Mouse (Mus musculus): ENCODE results near the gene Bscl2. TPM values are rescaled to one million over a fixed set of nuclear protein-coding genes. Genes with fewer than 3 reads are reported as not detected.
A peak's percentile ranks its signal among the peaks of the same experiment; 100 is the strongest.
"Not testable (repeated sequence)": the region's sequence is repeated elsewhere in the genome, so short reads cannot be mapped to it uniquely, and the experiment has no call there.

The Bscl2 gene
- polyA plus RNA-seq, 1 experiment from 2014 or later = 66.0 TPM

GRCm38 (mm10) chr19:8821146-8821545 lies 16.1 kb upstream of the Bscl2 start:
- WGBS = 3% methylated on average over 7 of the region's 7 CpGs

DNA sequence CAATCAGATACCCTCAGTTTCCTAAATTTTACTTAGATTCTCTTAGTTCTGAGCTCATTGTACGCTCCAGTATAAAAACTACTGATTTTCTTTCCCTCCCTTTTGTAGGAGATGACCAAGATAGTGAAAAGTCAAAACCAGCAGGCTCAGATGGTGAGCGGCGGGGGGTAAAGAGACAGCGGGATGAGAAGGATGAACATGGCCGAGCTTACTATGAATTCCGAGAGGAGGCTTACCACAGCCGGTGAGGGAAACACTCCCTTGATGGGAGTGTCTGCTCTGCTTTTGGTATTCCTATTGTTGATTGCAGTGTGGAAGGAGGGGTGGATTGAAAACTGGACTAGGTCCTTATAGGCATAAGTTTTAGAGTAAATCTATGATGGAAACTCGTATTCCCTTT lies 14.6 kb upstream of the Bscl2 start:
- H3K9ac ChIP-seq (ENCODE audit: low read length) = peak overlapping the region; percentile 95
- H3K9me3 ChIP-seq (replicated peaks; ENCODE audit: control insufficient read depth, low read length) = no peaks in the 10 kb centered on the region
- no peak overlapping the region for H3K27ac ChIP-seq (ENCODE audit: low read depth, low read length)
- DNase-seq (ENCODE audit: low spot score) (no peak), ATAC-seq (no peak)
- H3K36me3 ChIP-seq (ENCODE audit: control insufficient read depth, insufficient read depth, low read length) = peaks cover 48% of the 10 kb centered on the region
- peak overlapping the region; percentile 99 for H3K4me3 ChIP-seq (ENCODE audit: low read depth, low read length)
- H3K4me2 ChIP-seq (ENCODE audit: low read length) = peak overlapping the region; percentile 88
- 73% methylated on average over 8 of the region's 8 CpGs for WGBS
- no peaks in the 10 kb centered on the region for H3K27me3 ChIP-seq (replicated peaks; ENCODE audit: control insufficient read depth, insufficient read depth, low read length)
- H3K4me1 ChIP-seq (ENCODE audit: control insufficient read depth, insufficient read depth, low read length) = peaks cover 26% of the 10 kb centered on the region

More at GRCm38 (mm10) chr19:8821146-8821545, 16.1 kb upstream of the Bscl2 start:
- H3K4me1 ChIP-seq (ENCODE audit: control insufficient read depth, insufficient read depth, low read length) = peaks cover 35% of the 10 kb centered on the region
- peak overlapping the region; percentile 95 for H3K9ac ChIP-seq (ENCODE audit: low read length)
- ATAC-seq (no peak), DNase-seq (ENCODE audit: low spot score) (no peak)
- H3K36me3 ChIP-seq (ENCODE audit: control insufficient read depth, insufficient read depth, low read length) = peaks cover 34% of the 10 kb centered on the region
- H3K27ac ChIP-seq (ENCODE audit: low read depth, low read length) = no peak overlapping the region
- peak overlapping the region; percentile 88 for H3K4me2 ChIP-seq (ENCODE audit: low read length)
- H3K4me3 ChIP-seq (ENCODE audit: low read depth, low read length) = peak overlapping the region; percentile 99
- H3K27me3 ChIP-seq (replicated peaks; ENCODE audit: control insufficient read depth, insufficient read depth, low read length) = no peaks in the 10 kb centered on the region
- no peaks in the 10 kb centered on the region for H3K9me3 ChIP-seq (replicated peaks; ENCODE audit: control insufficient read depth, low read length)

GRCm38 (mm10) chr19:8829660-8830059 lies 7.6 kb upstream of the Bscl2 start, which contains the start of gene AC129217.1:
AC129217.1 (plus strand) TSS chr19:8829773.
- Histone ChIP-seq H3K4me2 (ENCODE audit: low read length) (no peak within 1 kb of the TSS), H3K4me3 (ENCODE audit: low read depth, low read length) (no peak within 1 kb of the TSS), H3K27ac (ENCODE audit: low read depth, low read length) (no peak within 1 kb of the TSS), H3K9ac (ENCODE audit: low read length) (no peak within 1 kb of the TSS), H3K27me3 (replicated peaks; ENCODE audit: control insufficient read depth, insufficient read depth, low read length) (no peaks in the 10 kb centered on the region), H3K9me3 (replicated peaks; ENCODE audit: control insufficient read depth, low read length) (no peaks in the 10 kb centered on the region), H3K4me1 (ENCODE audit: control insufficient read depth, insufficient read depth, low read length) (no peaks in the 10 kb centered on the region), H3K36me3 (ENCODE audit: control insufficient read depth, insufficient read depth, low read length) (peaks cover 98% of the 10 kb centered on the region)
- ATAC-seq = no peak
- DNase-seq (ENCODE audit: low spot score) = no peak
- 85% methylated on average over 8 of the region's 8 CpGs for WGBS

GRCm38 (mm10) chr19:8830664-8831063 lies 6.6 kb upstream of the Bscl2 start:
- Histone ChIP-seq H3K27me3 (replicated peaks; ENCODE audit: control insufficient read depth, insufficient read depth, low read length) (no peaks in the 10 kb centered on the region), H3K9me3 (replicated peaks; ENCODE audit: control insufficient read depth, low read length) (no peaks in the 10 kb centered on the region), H3K4me1 (ENCODE audit: control insufficient read depth, insufficient read depth, low read length) (no peaks in the 10 kb centered on the region), H3K36me3 (ENCODE audit: control insufficient read depth, insufficient read depth, low read length) (peaks cover 97% of the 10 kb centered on the region), H3K4me3 (ENCODE audit: low read depth, low read length) (no peak overlapping the region), H3K9ac (ENCODE audit: low read length) (no peak overlapping the region), H3K4me2 (ENCODE audit: low read length) (no peak overlapping the region), H3K27ac (ENCODE audit: low read depth, low read length) (no peak overlapping the region)
- WGBS = 88% methylated on average over 8 of the region's 8 CpGs
- DNase-seq (ENCODE audit: low spot score) (peak; percentile 44), ATAC-seq (0 out of 2 replicates have a peak, but pooled peaks have one; percentile 20)

GRCm38 (mm10) chr19:8831262-8831661 lies 6.0 kb upstream of the Bscl2 start:
- H3K4me2 ChIP-seq (ENCODE audit: low read length) = no peak overlapping the region
- H3K27ac ChIP-seq (ENCODE audit: low read depth, low read length) = no peak overlapping the region
- ATAC-seq (no peak), DNase-seq (ENCODE audit: low spot score) (no peak)
- 84% methylated on average over 11 of the region's 11 CpGs for WGBS
- H3K9me3 ChIP-seq (replicated peaks; ENCODE audit: control insufficient read depth, low read length) = no peaks in the 10 kb centered on the region
- H3K27me3 ChIP-seq (replicated peaks; ENCODE audit: control insufficient read depth, insufficient read depth, low read length) = no peaks in the 10 kb centered on the region
- H3K9ac ChIP-seq (ENCODE audit: low read length) = no peak overlapping the region
- peaks cover 94% of the 10 kb centered on the region for H3K36me3 ChIP-seq (ENCODE audit: control insufficient read depth, insufficient read depth, low read length)
- no peaks in the 10 kb centered on the region for H3K4me1 ChIP-seq (ENCODE audit: control insufficient read depth, insufficient read depth, low read length)
- H3K4me3 ChIP-seq (ENCODE audit: low read depth, low read length) = no peak overlapping the region

GRCm38 (mm10) chr19:8832971-8833370 lies 4.3 kb upstream of the Bscl2 start:
- Histone ChIP-seq H3K27me3 (replicated peaks; ENCODE audit: control insufficient read depth, insufficient read depth, low read length) (no peaks in the 10 kb centered on the region), H3K4me3 (ENCODE audit: low read depth, low read length) (no peak overlapping the region), H3K9ac (ENCODE audit: low read length) (no peak overlapping the region), H3K4me1 (ENCODE audit: control insufficient read depth, insufficient read depth, low read length) (peaks cover 4% of the 10 kb centered on the region; the same call in 1 of the 2 replicates), H3K9me3 (replicated peaks; ENCODE audit: control insufficient read depth, low read length) (no peaks in the 10 kb centered on the region), H3K27ac (ENCODE audit: low read depth, low read length) (no peak overlapping the region), H3K36me3 (ENCODE audit: control insufficient read depth, insufficient read depth, low read length) (peaks cover 79% of the 10 kb centered on the region), H3K4me2 (ENCODE audit: low read length) (no peak overlapping the region)
- ATAC-seq = no peak
- no peak for DNase-seq (ENCODE audit: low spot score)
- 89% methylated on average over 4 of the region's 4 CpGs for WGBS

- not testable (repeated sequence) for H3K27me3 ChIP-seq (replicated peaks; ENCODE audit: control insufficient read depth, insufficient read depth, low read length); H3K4me3 ChIP-seq (ENCODE audit: low read depth, low read length); DNase-seq (ENCODE audit: low spot score); H3K4me2 ChIP-seq (ENCODE audit: low read length); H3K9me3 ChIP-seq (replicated peaks; ENCODE audit: control insufficient read depth, low read length); H3K9ac ChIP-seq (ENCODE audit: low read length); ATAC-seq
- Histone ChIP-seq H3K27ac (ENCODE audit: low read depth, low read length) (0 out of 2 replicates have a peak overlapping the region, but pooled peaks have one; percentile 5), H3K36me3 (ENCODE audit: control insufficient read depth, insufficient read depth, low read length) (peaks cover 49% of the 10 kb centered on the region), H3K4me1 (ENCODE audit: control insufficient read depth, insufficient read depth, low read length) (peaks cover 15% of the 10 kb centered on the region)
- 98% methylated on average over 10 of the region's 10 CpGs for WGBS
These were observed 940 bp upstream of the Bscl2 start for GRCm38 (mm10) chr19:8836327-8836726.

GRCm38 (mm10) chr19:8838041-8838730 lies 919 bp downstream of the Bscl2 start:
- Histone ChIP-seq H3K4me1 (ENCODE audit: control insufficient read depth, insufficient read depth, low read length) (peaks cover 15% of the 10 kb centered on the region), H3K9ac (ENCODE audit: low read length) (peak overlapping the region; percentile 89), H3K4me3 (ENCODE audit: low read depth, low read length) (peak overlapping the region; percentile 61), H3K27me3 (replicated peaks; ENCODE audit: control insufficient read depth, insufficient read depth, low read length) (no peaks in the 10 kb centered on the region), H3K9me3 (replicated peaks; ENCODE audit: control insufficient read depth, low read length) (no peaks in the 10 kb centered on the region), H3K36me3 (ENCODE audit: control insufficient read depth, insufficient read depth, low read length) (peaks cover 41% of the 10 kb centered on the region), H3K27ac (ENCODE audit: low read depth, low read length) (peak overlapping the region; percentile 98), H3K4me2 (ENCODE audit: low read length) (peak overlapping the region; percentile 64)
- peak; percentile 54 for DNase-seq (ENCODE audit: low spot score)
- WGBS = 10% methylated on average over 15 of the region's 15 CpGs
- ATAC-seq = no peak

Data from forebrain, embryonic 14.5 days (tissue).